Mouse (Mus musculus) adrenal gland, postnatal 10 days (tissue): ENCODE measurements around the gene Fam219b. TPM values are rescaled to one million over a fixed set of nuclear protein-coding genes. Genes with fewer than 3 reads are reported as not detected.

ENCODE experiments used
- DNase-seq: peaks from one replicate; pipeline ENCODE4 v3.0.0; 2021; ENCODE audit warnings: mixed read lengths
- total RNA-seq, 2 experiments: library from RNA; stranded (reverse); gene quantifications; 2 replicates each; pipeline ENCODE4 v1.2.3; 2021

The Fam219b gene
- total RNA-seq, 2 experiments from 2014 or later, result 19.6 to 23.4 TPM

- no peak for DNase-seq
Observed at GRCm38 (mm10) chr9:57564609-57565008, 27.3 kb downstream of the Fam219b start.

DNA sequence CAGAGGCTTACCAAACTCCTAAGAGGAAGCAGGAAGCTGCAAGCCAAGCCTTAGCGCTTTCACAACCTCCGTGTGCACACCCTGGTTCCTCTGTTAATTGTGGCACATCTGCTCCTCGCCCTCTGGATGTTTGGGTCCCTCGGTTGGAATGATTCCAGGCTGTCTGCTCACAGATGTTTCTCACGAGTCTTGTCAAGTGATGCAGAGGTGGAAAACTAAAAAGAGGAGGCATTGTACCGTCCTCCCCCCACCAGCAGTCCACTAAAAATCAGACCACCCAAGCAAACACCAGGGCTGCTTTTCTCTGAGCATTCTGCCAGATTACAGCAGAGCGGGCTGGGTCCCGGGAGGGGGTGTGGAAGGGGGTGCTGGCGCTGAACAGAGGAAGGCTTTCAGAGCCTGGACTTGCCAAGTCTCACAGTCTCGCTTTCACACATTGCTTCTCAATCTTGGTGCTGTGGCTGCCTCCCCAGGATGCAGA is 28.5 kb downstream of the Fam219b start:
- peak; percentile 49 for DNase-seq

- DNase-seq, result no peak
Observed at GRCm38 (mm10) chr9:57566846-57567245, 29.5 kb downstream of the Fam219b start.

- DNase-seq, result no peak
Observed at GRCm38 (mm10) chr9:57568500-57568899, 31.2 kb downstream of the Fam219b start.

DNA sequence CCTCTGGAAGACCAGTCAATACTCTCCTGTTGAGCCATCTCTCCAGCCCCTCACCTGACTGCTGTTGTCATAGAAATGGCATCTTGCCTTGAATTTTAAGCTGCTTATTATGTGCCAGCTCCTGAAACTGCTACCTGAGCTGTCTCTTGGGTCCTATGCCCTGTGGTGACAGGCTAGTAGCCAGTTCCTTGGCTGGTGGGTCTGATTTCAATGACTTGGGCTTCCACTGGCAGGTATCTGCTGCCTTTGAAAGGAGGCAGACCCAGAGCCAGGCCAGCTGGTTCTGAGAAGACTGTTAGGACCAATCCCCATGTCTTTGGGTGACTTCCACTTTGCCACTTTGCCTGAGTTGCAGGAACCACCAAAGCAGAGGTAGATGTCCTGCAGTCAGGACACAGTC is 37.1 kb downstream of the Fam219b start:
- no peak for DNase-seq

GRCm38 (mm10) chr9:57575577-57575976 is 38.2 kb downstream of the Fam219b start:
- DNase-seq, result no peak

DNA sequence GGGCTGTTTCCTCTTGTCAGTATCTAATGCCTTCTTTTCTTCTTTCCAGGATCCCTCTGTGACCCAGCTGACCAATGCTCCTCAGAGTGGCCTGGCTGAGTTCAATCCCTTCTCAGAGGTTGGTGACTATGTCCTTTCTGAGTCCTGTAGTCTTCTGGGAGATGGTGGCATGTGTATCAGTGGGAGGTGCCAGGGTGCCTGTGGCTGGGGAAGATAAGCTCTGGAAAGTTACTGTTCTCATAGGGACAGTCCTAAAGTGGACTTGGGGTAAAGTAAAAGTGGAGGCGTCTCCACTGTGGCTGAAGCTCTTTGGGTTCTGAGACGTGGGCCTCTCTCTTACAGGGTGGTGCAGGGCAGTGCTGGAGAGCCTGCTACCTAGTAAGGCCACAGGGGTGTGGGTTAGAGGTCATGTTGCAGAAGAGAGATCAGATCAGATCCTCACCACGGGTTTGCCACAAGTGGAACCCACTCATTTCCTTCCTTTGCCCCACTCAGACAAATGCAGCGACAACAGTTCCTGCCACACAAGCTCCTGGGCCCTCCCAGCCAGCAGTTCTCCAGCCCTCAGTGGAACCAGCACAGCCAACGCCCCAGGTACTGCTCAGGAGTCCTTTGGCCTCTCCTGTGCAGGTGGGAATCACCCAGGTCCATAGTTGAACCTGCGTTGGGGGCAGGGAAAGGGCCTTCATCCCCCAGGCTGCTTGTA is 40.0 kb downstream of the Fam219b start:
- DNase-seq, result no peak

- DNase-seq, result no peak
Observed at GRCm38 (mm10) chr9:57584991-57585390, 47.7 kb downstream of the Fam219b start.

- DNase-seq, result peak; percentile 89
Observed at GRCm38 (mm10) chr9:57589224-57590126, 52.1 kb downstream of the Fam219b start, which contains the start of gene Ulk3. Ulk3 (plus strand) TSS chr9:57589452.

- no peak for DNase-seq
Observed at GRCm38 (mm10) chr9:57590726-57591125, 53.4 kb downstream of the Fam219b start.

Other genes starting within 250 kb of the Fam219b start
- gene Ppcdc, start 97.4 kb upstream of the Fam219b start, total RNA-seq, result 10 to 100 TPM; 13.9 to 21.9 TPM
- 10 to 100 TPM; 15.2 to 19.9 TPM for gene Scamp5, start 69.5 kb upstream of the Fam219b start, total RNA-seq
- gene Rpp25, start 33.5 kb upstream of the Fam219b start, total RNA-seq, result 1 to 10 TPM; 1.8 to 3.6 TPM
- 1,000 to 10,000 TPM; 1,277 to 1,442 TPM for gene Cox5a, start 16.3 kb upstream of the Fam219b start, total RNA-seq
- gene Mpi, start 15.2 kb downstream of the Fam219b start, total RNA-seq, result 10 to 100 TPM; 31.1 to 47.1 TPM
- gene Scamp2, start 23.4 kb downstream of the Fam219b start, total RNA-seq, result 10 to 100 TPM; 42.9 to 48.5 TPM
- 10 to 100 TPM in 1 of 2 experiments, 1 to 10 TPM in 1; 9.2 to 17.0 TPM for gene Ulk3, start 51.9 kb downstream of the Fam219b start, total RNA-seq
- not detected for gene Cplx3, start 68.8 kb downstream of the Fam219b start, total RNA-seq
- not detected for gene Lman1l, start 83.2 kb downstream of the Fam219b start, total RNA-seq
- gene Csk, start 116.1 kb downstream of the Fam219b start, total RNA-seq, result 10 to 100 TPM; 61.5 to 63.7 TPM
- gene Cyp1a2, start 146.2 kb downstream of the Fam219b start, total RNA-seq, result 10 to 100 TPM; 14.5 to 36.5 TPM
- gene Cyp1a1, start 150.4 kb downstream of the Fam219b start, total RNA-seq, result under 1 TPM; 0.15 to 0.45 TPM
- gene Edc3, start 171.0 kb downstream of the Fam219b start, total RNA-seq, result 10 to 100 TPM; 11.7 to 12.0 TPM
- 10 to 100 TPM; 65.3 to 79.1 TPM for gene Clk3, start 228.3 kb downstream of the Fam219b start, total RNA-seq